Mouse (Mus musculus) urinary bladder, postnatal 10 days (tissue): ENCODE data around the gene Prpf18.
A peak's percentile ranks its signal among the peaks of the same experiment; 100 is the strongest.
"Not testable (repeated sequence)": the region's sequence is repeated elsewhere in the genome, so short reads cannot be mapped to it uniquely, and the experiment has no call there.

Experiments
- DNase-seq: peaks from one replicate; pipeline ENCODE4 v3.0.0; 2022; ENCODE audit warnings: low spot score

Prpf18 gene

GRCm38 (mm10) chr2:4651500-4652285, at the start of gene Prpf18:
TSS of gene Prpf18 (minus strand) at chr2:4652113.
- DNase-seq = peak; percentile 48

- DNase-seq = no peak
Measured at GRCm38 (mm10) chr2:4679886-4680285, 28.0 kb upstream of the Prpf18 start.

- DNase-seq = no peak
Measured at GRCm38 (mm10) chr2:4671636-4672035, 19.7 kb upstream of the Prpf18 start.

GRCm38 (mm10) chr2:4669701-4670100, 17.8 kb upstream of the Prpf18 start:
- DNase-seq = no peak

- DNase-seq = no peak
Measured at GRCm38 (mm10) chr2:4668626-4669025, 16.7 kb upstream of the Prpf18 start.

- DNase-seq = no peak
Measured at GRCm38 (mm10) chr2:4660677-4661076, 8.8 kb upstream of the Prpf18 start.

GRCm38 (mm10) chr2:4649646-4650045, 2.3 kb downstream of the Prpf18 start:
- no peak for DNase-seq

GRCm38 (mm10) chr2:4648094-4648493, 3.8 kb downstream of the Prpf18 start:
- DNase-seq = no peak

GRCm38 (mm10) chr2:4645066-4645465, 6.8 kb downstream of the Prpf18 start:
- no peak for DNase-seq

- no peak for DNase-seq
Measured at GRCm38 (mm10) chr2:4638189-4638588, 13.7 kb downstream of the Prpf18 start.

- no peak for DNase-seq
Measured at GRCm38 (mm10) chr2:4636656-4637055, 15.3 kb downstream of the Prpf18 start.

- DNase-seq = no peak
Measured at GRCm38 (mm10) chr2:4635804-4636203, 16.1 kb downstream of the Prpf18 start.

GRCm38 (mm10) chr2:4630197-4630835, 21.6 kb downstream of the Prpf18 start:
- no peak for DNase-seq

- DNase-seq = no peak
Measured at GRCm38 (mm10) chr2:4629470-4629869, 22.4 kb downstream of the Prpf18 start.

GRCm38 (mm10) chr2:4628920-4629319, 23.0 kb downstream of the Prpf18 start:
- no peak for DNase-seq

GRCm38 (mm10) chr2:4626911-4627310, 25.0 kb downstream of the Prpf18 start:
- no peak for DNase-seq

- no peak for DNase-seq
Measured at GRCm38 (mm10) chr2:4621471-4621985, 30.4 kb downstream of the Prpf18 start.

- no peak for DNase-seq
Measured at GRCm38 (mm10) chr2:4620640-4621401, 31.1 kb downstream of the Prpf18 start.

GRCm38 (mm10) chr2:4619893-4620593, 31.9 kb downstream of the Prpf18 start:
- DNase-seq = no peak

- DNase-seq = not testable (repeated sequence)
Measured at GRCm38 (mm10) chr2:4619126-4619525, 32.8 kb downstream of the Prpf18 start.

GRCm38 (mm10) chr2:4616995-4617394, 34.9 kb downstream of the Prpf18 start:
- DNase-seq = no peak

- no peak for DNase-seq
Measured at GRCm38 (mm10) chr2:4615014-4615546, 36.8 kb downstream of the Prpf18 start.
